Mouse (Mus musculus) kidney, embryonic 16.5 days (tissue): ENCODE measurements around the gene Kmt2e. TPM values are rescaled to one million over a fixed set of nuclear protein-coding genes. Genes with fewer than 3 reads are reported as not detected.

Experiments
- ATAC-seq: fragments of 200-750 bp; cut with Nextera tagmentation; 2 replicates; pipeline ENCODE4 v1.8.0; 2017; ENCODE audit warnings: moderate TSS enrichment; ENCODE audit not compliant: low FRiP score, low TSS enrichment
- H3K27ac ChIP-seq: fragments of 300-500 bp; sonication (generic); 2 replicates; pipeline ENCODE4 v1.5.1; 2014; ENCODE audit warnings: low read length
- H3K27me3 ChIP-seq: fragments of 300-500 bp; sonication (generic); 2 replicates; pipeline ENCODE4 v1.6.1; 2014; ENCODE audit warnings: low read length, control low read depth, mixed read lengths; ENCODE audit not compliant: insufficient read depth
- H3K36me3 ChIP-seq: fragments of 300-500 bp; sonication (generic); 2 replicates; pipeline ENCODE4 v1.6.1; 2014; ENCODE audit warnings: low read length, control low read depth, mixed read lengths; ENCODE audit not compliant: insufficient read depth
- H3K4me1 ChIP-seq: fragments of 300-500 bp; sonication (generic); 2 replicates; pipeline ENCODE4 v1.6.1; 2014; ENCODE audit warnings: low read length, control low read depth, mixed read lengths; ENCODE audit not compliant: insufficient read depth
- H3K4me2 ChIP-seq: fragments of 300-500 bp; sonication (generic); replicated peaks from 2 replicates; pipeline ENCODE4 v1.6.1; 2014; ENCODE audit warnings: low read depth, low read length
- H3K4me3 ChIP-seq: fragments of 300-500 bp; sonication (generic); 2 replicates; pipeline ENCODE4 v1.5.1; 2014; ENCODE audit warnings: mild to moderate bottlenecking, low read length
- H3K9ac ChIP-seq: fragments of 300-500 bp; sonication (generic); replicated peaks from 2 replicates; pipeline ENCODE4 v1.6.1; 2014; ENCODE audit warnings: low read length
- H3K9me3 ChIP-seq: fragments of 300-500 bp; sonication (generic); 2 replicates; pipeline ENCODE4 v1.6.1; 2016; ENCODE audit warnings: low read length, control low read depth
- WGBS: fragments of 180-500 bp; shearing (Covaris S2); extraction: QIAGEN DNeasy Blood & Tissue Kit; methylation state at CpG from one replicate; pipeline ENCODE4 v1.1.7; 2014; 5-methylcytosine and 5-hydroxymethylcytosine counted together
- polyA plus RNA-seq: library from polyadenylated mRNA; unstranded; fragments of >200 nt; fragmentation: Nextera tagmentation; extraction: Ambion mirVana; gene quantifications from 2 replicates; pipeline ENCODE4 v1.2.1, GENCODE M21; 2015

Kmt2e gene
- polyA plus RNA-seq, 1 experiment from 2014 or later: 98.8 TPM

DNA sequence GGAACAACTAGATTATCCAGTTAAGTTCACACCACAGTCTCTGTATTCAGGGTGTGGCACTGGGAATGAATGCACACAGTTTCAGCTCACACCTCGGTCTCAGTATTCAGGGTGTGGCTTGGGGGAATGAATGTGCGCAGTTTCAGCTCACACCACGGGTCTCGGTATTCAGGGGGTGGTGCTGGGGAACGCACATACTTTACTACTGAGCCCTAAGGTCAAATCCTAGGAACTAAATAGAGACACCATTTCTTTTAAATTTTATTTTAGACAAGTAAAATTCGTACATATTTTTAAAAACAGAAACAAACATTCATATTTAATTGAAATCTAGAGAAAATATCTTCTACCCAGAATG is 18.0 kb upstream of the Kmt2e start:
- no peak overlapping the region for H3K4me3 ChIP-seq
- no peak overlapping the region for H3K9ac ChIP-seq
- H3K4me2 ChIP-seq: no peak overlapping the region
- H3K36me3 ChIP-seq: no peaks in the 10 kb centered on the region
- H3K4me1 ChIP-seq: peaks cover 72% of the 10 kb centered on the region
- H3K27me3 ChIP-seq: no peaks in the 10 kb centered on the region
- H3K9me3 ChIP-seq: no peaks in the 10 kb centered on the region
- ATAC-seq: no peak
- WGBS: 58% methylated on average over 6 of the region's 6 CpGs
- no peak overlapping the region for H3K27ac ChIP-seq

DNA sequence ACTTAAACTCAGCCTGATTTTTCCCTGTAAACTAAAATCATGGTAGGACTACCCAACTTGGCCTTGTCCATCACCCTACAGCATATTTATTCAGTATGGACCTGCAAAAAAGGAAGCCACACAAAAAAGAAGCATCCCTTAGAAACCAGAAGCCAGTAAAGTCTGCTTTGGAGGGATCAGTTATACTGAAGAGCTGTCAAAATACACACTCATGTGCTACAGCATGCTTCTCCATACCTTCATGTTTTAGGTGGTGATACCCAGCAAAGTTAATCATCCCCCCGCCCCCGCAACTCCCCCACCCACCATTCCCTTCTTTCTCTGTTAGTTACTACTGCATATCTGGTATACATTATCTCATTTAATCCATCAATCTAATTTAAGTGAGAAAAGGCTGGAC is 16.5 kb upstream of the Kmt2e start:
- 61% methylated on average over 2 of the region's 2 CpGs for WGBS
- Histone ChIP-seq H3K27me3 (no peaks in the 10 kb centered on the region), H3K36me3 (0 out of 2 replicates have a peak, but pooled peaks cover 2% of the 10 kb centered on the region), H3K9ac (peak overlapping the region; percentile 73; the same call in 1 of the 2 replicates), H3K27ac (peak overlapping the region; percentile 94; the same call in 1 of the 2 replicates), H3K4me3 (peak overlapping the region; percentile 63), H3K9me3 (no peaks in the 10 kb centered on the region), H3K4me1 (peaks cover 70% of the 10 kb centered on the region), H3K4me2 (peak overlapping the region; percentile 62)
- no peak for ATAC-seq

DNA sequence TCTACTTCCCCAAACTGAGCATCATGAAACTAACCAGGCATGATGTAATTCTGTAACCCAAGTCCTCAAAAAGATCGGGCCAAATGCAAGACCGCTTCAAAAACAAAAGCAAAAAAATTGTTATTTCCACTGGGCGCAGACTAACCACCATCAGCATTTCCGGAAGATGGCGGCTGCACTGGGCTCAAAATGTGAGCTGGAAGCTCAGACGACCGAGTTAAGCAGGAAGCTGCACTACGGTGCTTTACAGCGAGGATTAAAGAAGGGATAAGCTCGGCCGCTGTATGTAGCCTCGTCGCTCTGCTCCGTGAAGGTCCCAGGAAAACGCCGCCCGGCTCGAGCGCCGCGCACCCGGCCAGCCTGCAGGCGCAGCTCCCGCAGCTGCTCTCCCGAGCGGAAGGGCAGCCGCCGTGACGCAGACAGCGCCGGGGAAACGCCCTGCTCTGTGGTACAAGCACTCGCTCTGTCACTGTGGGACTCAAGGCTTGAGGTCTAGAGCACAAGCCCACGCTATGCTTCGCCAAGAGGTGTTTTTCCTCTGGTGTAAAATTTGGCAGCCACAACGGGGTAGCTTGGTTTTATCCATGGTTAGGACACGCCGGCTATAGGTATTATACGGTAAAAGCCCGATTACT is 16.0 kb upstream of the Kmt2e start:
- Histone ChIP-seq H3K27me3 (no peaks in the 10 kb centered on the region), H3K4me3 (peak overlapping the region; percentile 63), H3K9ac (peak overlapping the region; percentile 73), H3K9me3 (no peaks in the 10 kb centered on the region), H3K4me1 (peaks cover 64% of the 10 kb centered on the region), H3K27ac (peak overlapping the region; percentile 94), H3K36me3 (peaks cover 6% of the 10 kb centered on the region; the same call in 1 of the 2 replicates), H3K4me2 (peak overlapping the region; percentile 62)
- peak; percentile 89 for ATAC-seq
- WGBS: under 1% methylated on average over 40 of the region's 40 CpGs

DNA sequence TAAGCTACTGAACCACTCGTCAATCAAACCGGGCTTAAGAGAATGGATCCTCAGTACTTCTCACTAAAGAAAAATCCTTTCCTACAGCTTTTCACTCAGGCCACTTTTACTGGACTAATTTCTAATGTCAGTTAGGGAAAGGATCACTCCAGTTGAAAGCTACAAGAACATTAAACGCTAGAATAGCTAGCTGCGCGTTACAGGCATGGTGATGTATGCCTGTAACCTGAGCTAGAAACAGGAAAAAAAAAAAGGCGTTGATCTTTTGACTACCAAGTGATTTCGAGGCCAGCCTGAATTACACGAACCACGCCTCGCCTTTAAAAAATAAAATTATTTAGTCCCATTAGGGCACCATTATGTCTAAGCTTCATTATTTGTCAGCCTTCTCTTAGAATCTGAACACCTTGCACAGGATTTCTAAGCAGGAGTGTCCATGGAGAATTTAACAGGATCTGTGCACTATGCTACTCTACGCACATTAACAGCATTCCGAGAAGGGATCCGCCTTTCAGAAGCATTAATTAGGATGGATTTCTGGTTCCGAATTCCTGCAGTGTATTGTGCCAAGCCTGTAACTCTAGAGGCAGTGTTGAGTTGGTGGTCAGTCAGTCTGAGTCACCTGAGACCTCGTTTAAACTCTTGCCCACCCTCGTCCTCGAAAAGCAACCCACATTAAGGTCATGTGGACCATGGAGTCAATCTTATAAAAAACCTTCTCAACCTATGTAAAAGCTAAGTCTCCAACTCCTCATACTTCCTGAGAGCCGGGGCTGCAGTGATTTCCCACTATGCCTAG is 15.2 kb upstream of the Kmt2e start:
- Histone ChIP-seq H3K4me2 (peak overlapping the region; percentile 62), H3K9ac (peak overlapping the region; percentile 73), H3K27ac (peak overlapping the region; percentile 94), H3K9me3 (no peaks in the 10 kb centered on the region), H3K4me3 (peak overlapping the region; percentile 63), H3K27me3 (no peaks in the 10 kb centered on the region), H3K36me3 (peaks cover 6% of the 10 kb centered on the region; the same call in 1 of the 2 replicates), H3K4me1 (peaks cover 57% of the 10 kb centered on the region)
- WGBS: 2% methylated on average over 18 of the region's 18 CpGs
- peak; percentile 5; the same call in 1 of the 2 replicates for ATAC-seq

DNA sequence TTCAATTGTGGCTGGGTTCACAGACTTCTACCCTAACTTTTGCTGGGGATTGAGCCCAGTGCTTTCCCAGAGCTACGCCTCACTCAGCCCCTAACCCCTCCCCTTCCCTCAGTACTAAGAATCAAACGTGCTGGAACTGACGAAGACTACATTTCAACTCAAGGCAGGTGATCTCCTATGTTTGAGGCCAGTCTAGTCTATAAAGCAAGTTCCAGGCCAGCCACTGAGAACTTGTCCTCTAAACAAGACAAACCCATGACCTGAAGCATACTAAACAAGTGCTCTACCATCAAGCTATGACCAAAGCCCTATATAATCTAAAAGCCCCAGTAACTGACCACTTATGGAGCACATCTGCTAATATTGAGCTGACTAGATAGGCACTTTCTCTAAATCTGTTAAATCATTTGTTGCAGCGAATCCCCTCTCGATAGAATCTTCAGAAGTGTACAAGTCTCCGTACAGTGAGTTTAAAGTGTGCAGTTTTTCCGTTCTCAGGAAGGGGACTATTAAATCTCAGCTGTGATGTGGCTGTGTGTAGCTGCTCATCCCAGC is 14.5 kb upstream of the Kmt2e start:
- Histone ChIP-seq H3K4me3 (peak overlapping the region; percentile 63; the same call in 1 of the 2 replicates), H3K4me2 (peak overlapping the region; percentile 62), H3K36me3 (peaks cover 10% of the 10 kb centered on the region; the same call in 1 of the 2 replicates), H3K9ac (peak overlapping the region; percentile 73; the same call in 1 of the 2 replicates), H3K9me3 (no peaks in the 10 kb centered on the region), H3K4me1 (peaks cover 50% of the 10 kb centered on the region), H3K27me3 (no peaks in the 10 kb centered on the region), H3K27ac (peak overlapping the region; percentile 94)
- 36% methylated on average over 7 of the region's 7 CpGs for WGBS
- ATAC-seq: no peak

DNA sequence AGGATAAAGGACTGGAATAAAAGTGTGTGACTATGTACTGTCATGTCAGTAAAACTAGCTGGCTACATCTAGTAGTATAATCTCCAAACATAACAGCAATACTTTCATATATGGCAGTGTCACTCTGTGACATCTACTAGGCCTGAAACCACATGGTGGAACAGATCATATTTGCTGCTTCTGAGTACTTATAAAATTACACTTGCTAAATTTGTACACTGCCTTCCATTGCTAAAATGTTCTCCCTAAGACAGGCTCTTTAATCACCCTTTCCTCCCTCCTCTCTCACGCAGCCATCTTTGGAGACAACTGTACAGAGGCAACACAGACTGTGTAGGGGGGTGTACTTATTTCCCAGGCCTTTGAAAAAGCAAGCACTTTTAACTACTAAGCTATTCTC is 13.8 kb upstream of the Kmt2e start:
- Histone ChIP-seq H3K27ac (no peak overlapping the region), H3K27me3 (no peaks in the 10 kb centered on the region), H3K9ac (no peak overlapping the region), H3K4me1 (peaks cover 43% of the 10 kb centered on the region), H3K4me3 (no peak overlapping the region), H3K36me3 (peaks cover 11% of the 10 kb centered on the region; the same call in 1 of the 2 replicates), H3K9me3 (no peaks in the 10 kb centered on the region), H3K4me2 (no peak overlapping the region)
- WGBS: 29% methylated on average over 1 of the region's 1 CpGs
- ATAC-seq: no peak

DNA sequence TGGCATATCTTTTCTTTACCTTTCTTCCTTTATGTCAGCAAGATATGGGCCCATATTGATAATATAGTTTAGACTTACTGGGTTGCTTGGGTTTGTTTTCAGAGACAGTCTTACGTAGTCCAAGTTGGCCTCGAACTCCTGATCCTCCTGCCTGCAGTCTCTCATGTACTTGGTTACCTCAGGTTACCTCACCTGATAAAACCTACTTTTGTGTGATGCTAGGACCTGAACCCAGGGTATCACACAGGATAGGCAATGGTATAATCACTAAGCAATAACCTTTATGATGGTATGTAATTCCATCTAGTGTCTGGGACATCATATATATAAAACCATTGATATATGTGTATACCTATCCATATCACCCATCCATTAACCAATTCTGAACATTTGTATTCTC is 12.8 kb upstream of the Kmt2e start:
- Histone ChIP-seq H3K4me2 (no peak overlapping the region), H3K4me3 (no peak overlapping the region), H3K4me1 (peaks cover 39% of the 10 kb centered on the region), H3K9me3 (no peaks in the 10 kb centered on the region), H3K27me3 (no peaks in the 10 kb centered on the region), H3K27ac (no peak overlapping the region), H3K36me3 (peaks cover 11% of the 10 kb centered on the region; the same call in 1 of the 2 replicates), H3K9ac (no peak overlapping the region)
- no peak for ATAC-seq
- WGBS: 95% methylated on average over 2 of the region's 2 CpGs

DNA sequence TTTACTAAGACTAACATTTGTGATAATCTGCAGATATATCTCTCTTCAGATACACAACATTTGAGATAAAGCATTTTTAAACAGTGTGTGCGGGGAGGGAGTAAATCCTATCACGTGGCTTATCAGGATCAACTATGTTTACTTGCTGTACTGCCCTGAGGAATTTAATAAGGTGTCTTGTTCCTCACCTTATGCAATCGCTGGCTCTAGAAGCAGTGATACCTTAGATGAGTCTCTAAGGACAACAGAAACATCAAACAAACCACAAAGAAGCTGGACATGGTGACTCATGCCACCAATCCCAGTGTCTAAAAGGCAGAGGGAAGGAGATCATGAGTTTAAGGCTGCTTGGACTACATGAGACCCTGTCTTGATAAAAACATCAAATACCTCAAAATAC is 11.2 kb upstream of the Kmt2e start:
- Histone ChIP-seq H3K36me3 (peaks cover 15% of the 10 kb centered on the region; the same call in 1 of the 2 replicates), H3K27me3 (no peaks in the 10 kb centered on the region), H3K9me3 (no peaks in the 10 kb centered on the region), H3K9ac (no peak overlapping the region), H3K4me3 (no peak overlapping the region), H3K4me1 (peaks cover 32% of the 10 kb centered on the region), H3K4me2 (no peak overlapping the region), H3K27ac (no peak overlapping the region)
- no peak for ATAC-seq
- WGBS: 76% methylated on average over 3 of the region's 3 CpGs

DNA sequence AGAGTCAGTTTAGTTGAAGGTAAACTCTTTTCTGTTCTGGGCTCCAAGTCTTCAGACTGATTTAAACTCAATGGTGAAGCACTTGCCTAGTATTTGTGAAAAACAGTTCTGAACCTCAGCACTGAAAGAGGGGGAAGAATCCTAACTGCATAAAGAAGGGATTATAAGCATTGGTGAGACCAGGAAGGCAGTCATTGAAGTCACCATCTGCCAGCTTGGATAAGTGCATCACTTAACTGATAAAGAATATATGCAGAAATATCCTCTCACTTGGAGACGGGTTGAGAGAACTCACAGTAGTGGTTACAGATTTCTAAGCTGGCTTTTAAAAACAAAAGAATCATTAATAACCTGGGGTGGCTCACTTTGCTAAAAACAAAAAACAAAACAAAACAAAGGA is 6.7 kb upstream of the Kmt2e start:
- no peak overlapping the region for H3K9ac ChIP-seq
- ATAC-seq: no peak
- H3K4me2 ChIP-seq: no peak overlapping the region
- no peaks in the 10 kb centered on the region for H3K9me3 ChIP-seq
- no peaks in the 10 kb centered on the region for H3K27me3 ChIP-seq
- no peak overlapping the region for H3K27ac ChIP-seq
- H3K4me3 ChIP-seq: no peak overlapping the region
- H3K36me3 ChIP-seq: peaks cover 15% of the 10 kb centered on the region; the same call in 1 of the 2 replicates
- whole genome bisulfite sequencing: 66% methylated on average over 1 of the region's 1 CpGs
- peaks cover 31% of the 10 kb centered on the region for H3K4me1 ChIP-seq
